Mouse (Mus musculus) E14TG2a.4 (cell line): Measurements from ENCODE around the gene Gdi1.

Experiments used
- H3K27me3 ChIP-seq: 2 replicates; pipeline ENCODE4 v1.6.1; 2014; ENCODE audit warnings: low read length, control low read depth; ENCODE audit not compliant: insufficient read depth
- H3K36me3 ChIP-seq: 2 replicates; pipeline ENCODE4 v1.6.1; 2014; ENCODE audit warnings: low read length, control low read depth; ENCODE audit not compliant: insufficient read depth
- H3K4me1 ChIP-seq: replicated peaks from 2 replicates; pipeline ENCODE4 v1.6.1; 2014; ENCODE audit warnings: low read depth, low read length, control low read depth
- H3K4me3 ChIP-seq: replicated peaks from 2 replicates; pipeline ENCODE4 v1.5.1; 2014; ENCODE audit warnings: mild to moderate bottlenecking, low read length
- H3K9me3 ChIP-seq: 2 replicates; pipeline ENCODE4 v1.6.1; 2014; ENCODE audit warnings: low read length, control low read depth
- CTCF ChIP-seq: conservative IDR thresholded peaks from 2 replicates; pipeline ENCODE4 v1.5.1; 2014; ENCODE audit warnings: low read length
- NANOG ChIP-seq: IDR thresholded peaks from 2 replicates; pipeline ENCODE4 v1.6.1; 2014; ENCODE audit warnings: borderline replicate concordance, low read length, mixed read lengths
- POU5F1 ChIP-seq: IDR thresholded peaks from 2 replicates; pipeline ENCODE4 v1.6.1; 2014; ENCODE audit warnings: low read length, borderline replicate concordance

Gdi1 gene

GRCm38 (mm10) chrX:74281041-74281731, 23.6 kb upstream of the Gdi1 start:
- peaks cover 21% of the 10 kb centered on the region for H3K36me3 ChIP-seq
- H3K4me3 ChIP-seq: peak overlapping the region; percentile 86
- TF ChIP-seq NANOG (no peak), POU5F1 (no peak), CTCF (no peak)
- peaks cover 15% of the 10 kb centered on the region for H3K4me1 ChIP-seq
- H3K27me3 ChIP-seq: no peaks in the 10 kb centered on the region
- no peaks in the 10 kb centered on the region for H3K9me3 ChIP-seq

GRCm38 (mm10) chrX:74281732-74282394, 22.9 kb upstream of the Gdi1 start, which contains the start of the genes Taz and Dnase1l1:
TSS of gene Taz (plus strand) at chrX:74281912.
TSS of gene Dnase1l1 (minus strand) at chrX:74282337.
- H3K4me1 ChIP-seq: peaks cover 15% of the 10 kb centered on the region
- no peak for TF ChIP-seq NANOG
- TF ChIP-seq POU5F1: no peak
- TF ChIP-seq CTCF: no peak
- H3K27me3 ChIP-seq: no peaks in the 10 kb centered on the region
- peak within 1 kb of the TSS; percentile 86 for H3K4me3 ChIP-seq
- no peaks in the 10 kb centered on the region for H3K9me3 ChIP-seq
- peaks cover 21% of the 10 kb centered on the region for H3K36me3 ChIP-seq

DNA sequence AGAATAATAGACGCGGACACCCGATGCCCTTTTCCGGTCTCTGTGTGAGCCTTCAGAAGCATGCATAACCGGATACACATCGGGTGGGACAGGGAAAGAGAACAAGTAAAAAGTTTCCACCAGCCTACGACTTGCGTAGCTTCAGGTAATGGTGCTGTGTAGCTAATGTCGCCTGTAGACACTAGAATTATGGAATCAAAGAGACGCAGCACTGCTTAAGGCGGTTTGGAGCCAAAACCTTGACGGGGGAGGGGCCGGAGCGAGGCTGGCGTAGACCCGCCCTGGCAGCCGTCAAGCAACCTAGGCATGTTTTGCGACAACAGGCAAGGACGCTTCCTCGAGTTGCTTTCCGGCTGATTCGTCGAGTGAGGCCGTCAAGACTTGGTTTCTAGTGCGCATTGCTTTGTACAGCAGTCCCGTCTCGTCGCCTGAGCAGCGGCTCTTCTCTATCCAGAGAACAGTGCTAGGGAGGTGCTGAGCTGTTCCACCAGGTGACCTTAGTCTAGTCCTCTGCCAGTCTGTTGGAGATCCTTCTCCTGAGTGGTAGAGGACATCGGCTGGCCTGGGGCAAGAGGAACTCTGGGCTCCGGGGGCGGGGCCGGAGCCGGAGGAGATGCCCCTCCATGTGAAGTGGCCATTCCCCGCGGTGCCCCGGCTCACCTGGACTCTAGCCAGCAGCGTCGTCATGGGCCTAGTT, 22.3 kb upstream of the Gdi1 start:
- Histone ChIP-seq H3K36me3 (peaks cover 25% of the 10 kb centered on the region), H3K4me1 (peaks cover 15% of the 10 kb centered on the region), H3K27me3 (no peaks in the 10 kb centered on the region), H3K4me3 (peak overlapping the region; percentile 86), H3K9me3 (no peaks in the 10 kb centered on the region)
- TF ChIP-seq POU5F1: no peak
- TF ChIP-seq NANOG: no peak
- TF ChIP-seq CTCF: no peak

DNA sequence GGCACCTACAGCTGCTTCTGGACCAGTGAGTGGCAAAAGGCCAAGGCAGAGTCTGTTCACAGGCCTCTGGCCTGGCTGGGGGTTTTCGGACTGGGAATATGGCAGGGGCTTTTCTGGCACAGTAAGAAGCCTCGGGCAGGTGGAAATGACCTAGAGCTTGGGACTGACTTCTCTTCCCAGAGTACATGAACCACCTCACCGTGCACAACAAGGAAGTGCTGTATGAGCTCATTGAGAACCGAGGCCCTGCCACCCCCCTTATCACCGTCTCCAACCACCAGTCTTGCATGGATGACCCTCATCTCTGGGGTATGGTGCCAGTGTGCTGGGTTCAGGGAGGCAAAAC, 21.7 kb upstream of the Gdi1 start:
- Histone ChIP-seq H3K9me3 (no peaks in the 10 kb centered on the region), H3K36me3 (peaks cover 30% of the 10 kb centered on the region), H3K27me3 (no peaks in the 10 kb centered on the region), H3K4me3 (peak overlapping the region; percentile 86), H3K4me1 (peaks cover 15% of the 10 kb centered on the region)
- TF ChIP-seq CTCF (no peak), POU5F1 (no peak), NANOG (no peak)

- peaks cover 10% of the 10 kb centered on the region for H3K4me1 ChIP-seq
- no peaks in the 10 kb centered on the region for H3K27me3 ChIP-seq
- no peak overlapping the region for H3K4me3 ChIP-seq
- peaks cover 17% of the 10 kb centered on the region for H3K36me3 ChIP-seq
- no peak for TF ChIP-seq POU5F1
- no peak for TF ChIP-seq NANOG
- no peak for TF ChIP-seq CTCF
- no peaks in the 10 kb centered on the region for H3K9me3 ChIP-seq
Observed at GRCm38 (mm10) chrX:74293431-74293830, 11.4 kb upstream of the Gdi1 start.

- TF ChIP-seq NANOG (no peak), POU5F1 (no peak), CTCF (no peak)
- H3K36me3 ChIP-seq: peaks cover 34% of the 10 kb centered on the region
- H3K27me3 ChIP-seq: no peaks in the 10 kb centered on the region
- H3K4me1 ChIP-seq: peaks cover 20% of the 10 kb centered on the region
- no peaks in the 10 kb centered on the region for H3K9me3 ChIP-seq
- H3K4me3 ChIP-seq: peak within 1 kb of the TSS; percentile 88
Observed at GRCm38 (mm10) chrX:74296538-74297448, 8.0 kb upstream of the Gdi1 start, which contains the start of gene Atp6ap1. TSS of gene Atp6ap1 (plus strand) at chrX:74297097.

GRCm38 (mm10) chrX:74298348-74298747, 6.5 kb upstream of the Gdi1 start:
- H3K9me3 ChIP-seq: no peaks in the 10 kb centered on the region
- H3K27me3 ChIP-seq: no peaks in the 10 kb centered on the region
- TF ChIP-seq CTCF (no peak), NANOG (no peak), POU5F1 (no peak)
- H3K4me1 ChIP-seq: peaks cover 20% of the 10 kb centered on the region
- H3K4me3 ChIP-seq: no peak overlapping the region
- H3K36me3 ChIP-seq: peaks cover 50% of the 10 kb centered on the region

DNA sequence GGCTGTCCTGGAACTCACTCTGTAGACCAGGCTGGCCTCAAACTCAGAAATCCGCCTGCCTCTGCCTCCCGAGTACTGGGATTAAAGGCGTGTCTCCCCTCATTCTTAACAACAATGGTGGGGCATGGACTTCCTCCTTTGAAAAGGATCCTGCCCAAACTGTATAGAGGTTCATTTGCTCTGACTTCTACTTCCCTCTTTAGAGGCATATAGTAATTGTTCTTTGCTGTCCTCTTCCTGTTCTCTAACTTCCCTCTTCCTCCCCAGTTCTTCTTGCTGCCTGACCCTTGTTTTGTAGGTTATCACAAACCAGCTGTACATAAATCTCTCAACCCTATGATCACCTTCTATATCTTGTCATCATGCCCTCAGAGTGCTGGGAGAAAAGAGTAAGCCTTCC, 5.1 kb upstream of the Gdi1 start:
- Histone ChIP-seq H3K4me1 (peaks cover 32% of the 10 kb centered on the region), H3K4me3 (no peak overlapping the region), H3K9me3 (no peaks in the 10 kb centered on the region), H3K27me3 (no peaks in the 10 kb centered on the region), H3K36me3 (peaks cover 60% of the 10 kb centered on the region)
- TF ChIP-seq CTCF: no peak
- TF ChIP-seq POU5F1: no peak
- TF ChIP-seq NANOG: no peak
